Mouse (Mus musculus) midbrain, embryonic 15.5 days (tissue): ENCODE measurements at regions not wholly inside any gene's neighbourhood (a gene's known extent, or its start where the extent isn't known, plus 50 kb on each side); places are given as distances from the start of the nearest gene placed in this dataset.

Experiments used
- ATAC-seq: fragments of 200-750 bp; cut with Nextera tagmentation; replicated peaks from 2 replicates; pipeline ENCODE4 v1.8.0; 2017; ENCODE audit warnings: moderate TSS enrichment
- H3K27ac ChIP-seq: fragments of 300-500 bp; sonication (generic); 2 replicates; pipeline ENCODE4 v1.5.1; 2015; ENCODE audit warnings: mild to moderate bottlenecking, inconsistent platforms
- H3K27me3 ChIP-seq: fragments of 300-500 bp; sonication (generic); replicated peaks from 2 replicates; pipeline ENCODE4 v1.6.1; 2015; ENCODE audit warnings: inconsistent platforms
- H3K36me3 ChIP-seq: fragments of 300-500 bp; sonication (generic); replicated peaks from 2 replicates; pipeline ENCODE4 v1.6.1; 2015; ENCODE audit warnings: inconsistent platforms
- H3K4me1 ChIP-seq: fragments of 300-500 bp; sonication (generic); 2 replicates; pipeline ENCODE4 v1.6.1; 2015; ENCODE audit warnings: inconsistent platforms
- H3K4me2 ChIP-seq: fragments of 300-500 bp; sonication (generic); 2 replicates; pipeline ENCODE4 v1.6.1; 2015; ENCODE audit warnings: inconsistent platforms, mild to moderate bottlenecking, moderate library complexity
- H3K4me3 ChIP-seq: fragments of 300-500 bp; sonication (generic); 2 replicates; pipeline ENCODE4 v1.5.1; 2015; ENCODE audit warnings: mild to moderate bottlenecking, inconsistent platforms
- H3K9ac ChIP-seq: fragments of 300-500 bp; sonication (generic); 2 replicates; pipeline ENCODE4 v1.6.1; 2015; ENCODE audit warnings: mild to moderate bottlenecking, inconsistent platforms
- H3K9me3 ChIP-seq: fragments of 300-500 bp; sonication (generic); 2 replicates; pipeline ENCODE4 v1.6.1; 2016; ENCODE audit warnings: inconsistent platforms
- WGBS: fragments of 180-500 bp; shearing (Covaris S2); methylation state at CpG from one replicate; pipeline ENCODE4 v1.1.7; 2015; ENCODE audit warnings: mixed read lengths; 5-methylcytosine and 5-hydroxymethylcytosine counted together

- no peak overlapping the region for H3K4me2 ChIP-seq
- H3K27me3 ChIP-seq = no peaks in the 10 kb centered on the region
- no peaks in the 10 kb centered on the region for H3K36me3 ChIP-seq
- H3K4me3 ChIP-seq = no peak overlapping the region
- no peak overlapping the region for H3K9ac ChIP-seq
- no peak for ATAC-seq
- no peaks in the 10 kb centered on the region for H3K9me3 ChIP-seq
- H3K4me1 ChIP-seq = no peaks in the 10 kb centered on the region
- WGBS = 40% methylated on average over 4 of the region's 4 CpGs
- no peak overlapping the region for H3K27ac ChIP-seq
Measured at GRCm38 (mm10) chr9:43899239-43899638, 143.9 kb upstream of the Thy1 start.

GRCm38 (mm10) chr9:43908325-43908724 is 134.9 kb upstream of the Thy1 start:
- H3K9ac ChIP-seq = no peak overlapping the region
- no peak overlapping the region for H3K4me2 ChIP-seq
- H3K4me1 ChIP-seq = no peaks in the 10 kb centered on the region
- no peak overlapping the region for H3K27ac ChIP-seq
- no peak for ATAC-seq
- H3K4me3 ChIP-seq = no peak overlapping the region
- 82% methylated on average over 4 of the region's 4 CpGs for WGBS
- no peaks in the 10 kb centered on the region for H3K9me3 ChIP-seq
- no peaks in the 10 kb centered on the region for H3K27me3 ChIP-seq
- no peaks in the 10 kb centered on the region for H3K36me3 ChIP-seq

- ATAC-seq = no peak
- no peak overlapping the region for H3K9ac ChIP-seq
- no peaks in the 10 kb centered on the region for H3K27me3 ChIP-seq
- 67% methylated on average over 5 of the region's 5 CpGs for WGBS
- no peak overlapping the region for H3K27ac ChIP-seq
- no peaks in the 10 kb centered on the region for H3K36me3 ChIP-seq
- H3K4me3 ChIP-seq = no peak overlapping the region
- H3K4me1 ChIP-seq = peaks cover 25% of the 10 kb centered on the region
- H3K4me2 ChIP-seq = no peak overlapping the region
- no peaks in the 10 kb centered on the region for H3K9me3 ChIP-seq
Measured at GRCm38 (mm10) chr9:43915015-43915414, 128.2 kb upstream of the Thy1 start.

- H3K27me3 ChIP-seq = no peaks in the 10 kb centered on the region
- H3K4me1 ChIP-seq = peaks cover 40% of the 10 kb centered on the region
- H3K36me3 ChIP-seq = no peaks in the 10 kb centered on the region
- no peak overlapping the region for H3K9ac ChIP-seq
- no peak overlapping the region for H3K4me2 ChIP-seq
- no peaks in the 10 kb centered on the region for H3K9me3 ChIP-seq
- no peak overlapping the region for H3K27ac ChIP-seq
- WGBS = 22% methylated on average over 10 of the region's 10 CpGs
- no peak overlapping the region for H3K4me3 ChIP-seq
- ATAC-seq = no peak
Measured at GRCm38 (mm10) chr9:43917467-43917866, 125.7 kb upstream of the Thy1 start.

GRCm38 (mm10) chr9:43919010-43919409 is 124.2 kb upstream of the Thy1 start:
- Histone ChIP-seq H3K9ac (peak overlapping the region; percentile 5), H3K27me3 (no peaks in the 10 kb centered on the region), H3K27ac (peak overlapping the region; percentile 36), H3K4me3 (no peak overlapping the region), H3K36me3 (no peaks in the 10 kb centered on the region), H3K4me2 (peak overlapping the region; percentile 20; the same call in 1 of the 2 replicates), H3K4me1 (peaks cover 40% of the 10 kb centered on the region), H3K9me3 (no peaks in the 10 kb centered on the region)
- WGBS = 48% methylated on average over 17 of the region's 17 CpGs
- no peak for ATAC-seq

- H3K36me3 ChIP-seq = no peaks in the 10 kb centered on the region
- H3K4me1 ChIP-seq = peaks cover 40% of the 10 kb centered on the region
- WGBS = 7% methylated on average over 24 of the region's 24 CpGs
- H3K27me3 ChIP-seq = no peaks in the 10 kb centered on the region
- no peaks in the 10 kb centered on the region for H3K9me3 ChIP-seq
- H3K9ac ChIP-seq = peak overlapping the region; percentile 4; the same call in 1 of the 2 replicates
- peak overlapping the region; percentile 31 for H3K4me2 ChIP-seq
- ATAC-seq = peak; percentile 60
- H3K4me3 ChIP-seq = no peak overlapping the region
- H3K27ac ChIP-seq = peak overlapping the region; percentile 45
Measured at GRCm38 (mm10) chr9:43920053-43920754, 123.0 kb upstream of the Thy1 start.

GRCm38 (mm10) chr9:43922231-43922630 is 121.0 kb upstream of the Thy1 start:
- no peak overlapping the region for H3K4me3 ChIP-seq
- H3K27ac ChIP-seq = no peak overlapping the region
- peaks cover 37% of the 10 kb centered on the region for H3K4me1 ChIP-seq
- no peaks in the 10 kb centered on the region for H3K9me3 ChIP-seq
- no peak overlapping the region for H3K4me2 ChIP-seq
- no peaks in the 10 kb centered on the region for H3K27me3 ChIP-seq
- no peak overlapping the region for H3K9ac ChIP-seq
- no peaks in the 10 kb centered on the region for H3K36me3 ChIP-seq
- ATAC-seq = no peak
- WGBS = 42% methylated on average over 6 of the region's 6 CpGs

GRCm38 (mm10) chr9:43923088-43923487 is 120.1 kb upstream of the Thy1 start:
- Histone ChIP-seq H3K27me3 (no peaks in the 10 kb centered on the region), H3K9ac (no peak overlapping the region), H3K9me3 (no peaks in the 10 kb centered on the region), H3K4me1 (peaks cover 30% of the 10 kb centered on the region), H3K27ac (no peak overlapping the region), H3K4me2 (no peak overlapping the region), H3K36me3 (no peaks in the 10 kb centered on the region), H3K4me3 (no peak overlapping the region)
- no peak for ATAC-seq
- WGBS = 41% methylated on average over 4 of the region's 4 CpGs

GRCm38 (mm10) chr9:43924795-43925194 is 118.4 kb upstream of the Thy1 start:
- 29% methylated on average over 15 of the region's 15 CpGs for WGBS
- no peak for ATAC-seq
- H3K27ac ChIP-seq = no peak overlapping the region
- H3K36me3 ChIP-seq = no peaks in the 10 kb centered on the region
- H3K9me3 ChIP-seq = no peaks in the 10 kb centered on the region
- no peak overlapping the region for H3K4me3 ChIP-seq
- H3K27me3 ChIP-seq = no peaks in the 10 kb centered on the region
- H3K4me1 ChIP-seq = peaks cover 29% of the 10 kb centered on the region
- H3K9ac ChIP-seq = no peak overlapping the region
- no peak overlapping the region for H3K4me2 ChIP-seq

- Histone ChIP-seq H3K36me3 (no peaks in the 10 kb centered on the region), H3K4me1 (peaks cover 39% of the 10 kb centered on the region), H3K4me3 (no peak overlapping the region), H3K4me2 (peak overlapping the region; percentile 26), H3K9me3 (no peaks in the 10 kb centered on the region), H3K9ac (no peak overlapping the region), H3K27ac (peak overlapping the region; percentile 80), H3K27me3 (no peaks in the 10 kb centered on the region)
- peak; percentile 68 for ATAC-seq
- WGBS = 15% methylated on average over 7 of the region's 7 CpGs
Measured at GRCm38 (mm10) chr9:43929312-43930036, 113.7 kb upstream of the Thy1 start.

- no peak; the same call in 1 of the 2 replicates for ATAC-seq
- Histone ChIP-seq H3K27me3 (no peaks in the 10 kb centered on the region), H3K9ac (no peak overlapping the region), H3K27ac (peak overlapping the region; percentile 76), H3K36me3 (no peaks in the 10 kb centered on the region), H3K4me1 (peaks cover 42% of the 10 kb centered on the region), H3K4me3 (no peak overlapping the region), H3K4me2 (no peak overlapping the region; the same call in 1 of the 2 replicates), H3K9me3 (no peaks in the 10 kb centered on the region)
Measured at GRCm38 (mm10) chr9:43930037-43930404, 113.2 kb upstream of the Thy1 start.

GRCm38 (mm10) chr9:43930476-43930875 is 112.7 kb upstream of the Thy1 start:
- Histone ChIP-seq H3K9me3 (no peaks in the 10 kb centered on the region), H3K4me3 (no peak overlapping the region), H3K27me3 (no peaks in the 10 kb centered on the region), H3K36me3 (no peaks in the 10 kb centered on the region), H3K9ac (no peak overlapping the region), H3K4me1 (peaks cover 42% of the 10 kb centered on the region), H3K27ac (peak overlapping the region; percentile 76), H3K4me2 (no peak overlapping the region)
- WGBS = 48% methylated on average over 3 of the region's 3 CpGs
- ATAC-seq = no peak
